Mouse (Mus musculus): Measurements from ENCODE around the gene Rhbdl3.

The Rhbdl3 gene

GRCm38 (mm10) chr11:80300551-80301315 lies at the start of gene Rhbdl3:
Rhbdl3 (plus strand) TSS chr11:80300912.
- peak; percentile 37 for DNase-seq (ENCODE audit: low spot score)

- no peak for DNase-seq (ENCODE audit: low spot score)
Measured at GRCm38 (mm10) chr11:80264137-80264536, 36.6 kb upstream of the Rhbdl3 start.

GRCm38 (mm10) chr11:80271096-80271495 lies 29.6 kb upstream of the Rhbdl3 start:
- DNase-seq (ENCODE audit: low spot score), result no peak

- DNase-seq (ENCODE audit: low spot score), result no peak
Measured at GRCm38 (mm10) chr11:80275011-80275410, 25.7 kb upstream of the Rhbdl3 start.

GRCm38 (mm10) chr11:80278054-80278453 lies 22.7 kb upstream of the Rhbdl3 start:
- DNase-seq (ENCODE audit: low spot score), result no peak

- no peak for DNase-seq (ENCODE audit: low spot score)
Measured at GRCm38 (mm10) chr11:80283786-80284185, 16.9 kb upstream of the Rhbdl3 start.

GRCm38 (mm10) chr11:80284641-80285040 lies 16.1 kb upstream of the Rhbdl3 start:
- DNase-seq (ENCODE audit: low spot score), result no peak

- DNase-seq (ENCODE audit: low spot score), result peak; percentile 59
Measured at GRCm38 (mm10) chr11:80287150-80287549, 13.6 kb upstream of the Rhbdl3 start.

- DNase-seq (ENCODE audit: low spot score), result peak; percentile 5
Measured at GRCm38 (mm10) chr11:80289701-80290445, 10.8 kb upstream of the Rhbdl3 start.

GRCm38 (mm10) chr11:80291004-80291403 lies 9.7 kb upstream of the Rhbdl3 start:
- no peak for DNase-seq (ENCODE audit: low spot score)

GRCm38 (mm10) chr11:80292463-80292862 lies 8.2 kb upstream of the Rhbdl3 start:
- DNase-seq (ENCODE audit: low spot score), result no peak

GRCm38 (mm10) chr11:80295066-80295465 lies 5.6 kb upstream of the Rhbdl3 start:
- DNase-seq (ENCODE audit: low spot score), result no peak

- no peak for DNase-seq (ENCODE audit: low spot score)
Measured at GRCm38 (mm10) chr11:80295785-80296184, 4.9 kb upstream of the Rhbdl3 start.

- DNase-seq (ENCODE audit: low spot score), result no peak
Measured at GRCm38 (mm10) chr11:80299513-80300235, 1.0 kb upstream of the Rhbdl3 start.

GRCm38 (mm10) chr11:80301316-80302045 lies 769 bp downstream of the Rhbdl3 start:
- DNase-seq (ENCODE audit: low spot score), result peak; percentile 19

- peak; percentile 9 for DNase-seq (ENCODE audit: low spot score)
Measured at GRCm38 (mm10) chr11:80302046-80302390, 1.3 kb downstream of the Rhbdl3 start.

- peak; percentile 75 for DNase-seq (ENCODE audit: low spot score)
Measured at GRCm38 (mm10) chr11:80302536-80302935, 1.8 kb downstream of the Rhbdl3 start.

GRCm38 (mm10) chr11:80303746-80304145 lies 3.0 kb downstream of the Rhbdl3 start:
- DNase-seq (ENCODE audit: low spot score), result peak; percentile 4

GRCm38 (mm10) chr11:80304846-80305245 lies 4.1 kb downstream of the Rhbdl3 start:
- no peak for DNase-seq (ENCODE audit: low spot score)

GRCm38 (mm10) chr11:80308537-80308936 lies 7.8 kb downstream of the Rhbdl3 start:
- DNase-seq (ENCODE audit: low spot score), result no peak

- no peak for DNase-seq (ENCODE audit: low spot score)
Measured at GRCm38 (mm10) chr11:80311271-80311670, 10.6 kb downstream of the Rhbdl3 start.

- DNase-seq (ENCODE audit: low spot score), result no peak
Measured at GRCm38 (mm10) chr11:80312049-80312448, 11.3 kb downstream of the Rhbdl3 start.

All from T-cell, adult 2 months (primary cell).